Mouse (Mus musculus) fibroblast of lung, adult 2 months (primary cell): Measurements from ENCODE around the gene Rcn3.

Experiments
- DNase-seq: peaks from one replicate; pipeline ENCODE4 v3.0.0-alpha.2; 2011; ENCODE audit warnings: low read depth

Gene Rcn3

GRCm38 (mm10) chr7:45072230-45072629 lies 19.8 kb downstream of the Rcn3 start:
- no peak for DNase-seq

DNA sequence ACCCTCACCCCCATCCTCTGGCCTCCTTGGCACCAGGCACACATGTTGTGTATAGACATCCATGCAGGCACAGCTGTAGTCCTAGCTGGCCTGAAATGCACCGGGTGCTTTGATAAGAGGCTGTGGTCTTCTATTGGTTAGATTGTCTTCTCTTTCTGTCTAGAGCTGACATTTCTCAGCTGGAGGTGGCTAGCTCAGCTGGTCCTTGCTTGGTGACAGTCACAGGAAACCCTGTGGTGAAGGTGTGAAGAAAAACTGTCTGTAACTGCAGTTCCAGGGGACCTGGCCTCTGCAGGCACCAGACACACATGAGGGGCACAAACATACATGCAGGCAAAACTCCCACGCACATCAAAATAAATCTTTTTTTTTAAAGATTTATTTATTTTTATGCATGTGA lies 22.4 kb downstream of the Rcn3 start:
- DNase-seq = no peak

- peak; percentile 43 for DNase-seq
Measured at GRCm38 (mm10) chr7:45068000-45068318, 24.1 kb downstream of the Rcn3 start.

DNA sequence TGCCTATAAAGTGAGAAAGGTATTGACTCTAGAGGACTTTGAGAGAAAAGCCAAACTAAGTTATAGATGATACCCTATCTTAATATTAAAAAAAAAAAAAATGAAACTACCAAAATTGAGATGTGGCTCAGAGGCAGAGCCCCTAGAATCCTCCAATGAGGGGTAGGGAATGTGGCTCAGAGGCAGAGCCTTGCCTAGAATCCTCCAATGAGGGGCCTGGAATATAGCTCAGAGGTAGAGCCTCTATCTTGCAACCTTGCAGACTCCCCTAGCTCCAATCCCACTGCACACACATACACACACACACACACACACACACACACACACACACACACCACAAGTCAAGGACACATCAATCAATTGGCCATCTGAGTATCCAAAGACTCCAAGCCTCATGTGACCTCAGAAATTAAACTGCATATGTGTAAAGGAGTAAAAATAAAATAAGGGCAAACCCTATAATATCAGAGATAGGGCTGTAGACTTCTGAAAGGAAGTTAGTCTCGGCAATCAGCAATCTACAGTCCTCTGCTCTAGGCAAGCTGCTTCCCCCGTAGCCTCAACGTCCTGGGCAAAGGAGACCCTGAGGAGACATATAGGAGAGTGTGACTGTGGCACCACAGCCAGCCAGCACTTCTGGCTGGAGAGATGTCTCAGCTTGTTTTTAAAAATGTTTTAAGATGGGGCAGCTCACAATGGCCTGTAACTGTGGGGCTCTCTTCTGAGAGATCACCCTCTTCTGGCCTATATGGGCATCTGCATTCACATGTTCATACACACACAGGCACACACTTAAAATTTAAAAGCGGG lies 24.6 kb downstream of the Rcn3 start:
- no peak for DNase-seq

DNA sequence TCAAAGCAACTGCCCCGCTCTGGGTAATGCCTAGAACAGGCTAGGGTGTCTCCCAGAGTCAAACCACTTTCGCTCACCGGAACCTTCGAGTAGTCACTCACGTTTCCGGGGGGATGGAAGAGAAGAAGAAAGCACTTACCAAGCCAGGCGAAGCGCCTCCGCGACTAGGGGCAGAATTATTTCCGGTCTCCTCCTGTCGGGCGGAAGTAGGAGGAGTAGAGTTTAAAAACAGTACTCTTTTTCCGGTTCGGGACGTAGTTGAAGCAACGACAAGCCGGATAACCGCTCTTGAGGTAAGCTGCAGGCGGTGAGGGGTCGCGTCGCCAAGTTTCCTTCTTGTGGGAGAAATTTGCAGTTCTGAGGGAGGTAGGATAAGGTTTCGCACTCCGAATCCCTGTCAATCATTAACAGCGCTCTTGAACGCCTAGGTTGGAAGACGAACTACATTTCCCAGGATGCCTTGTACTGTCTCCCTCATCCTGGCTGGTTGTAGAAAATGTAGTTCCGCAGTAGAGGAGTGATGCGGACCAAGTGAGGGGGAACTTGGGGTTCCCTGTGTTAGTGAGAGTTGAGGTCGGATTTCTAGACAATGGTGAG lies 29.7 kb downstream of the Rcn3 start, which contains the start of the genes Nosip and Prrg2:
Gene Nosip (plus strand): TSS at position 191 of the 597 bp plus-strand sequence.
Gene Prrg2 (minus strand): TSS at position 439 of the 597 bp plus-strand sequence.
- DNase-seq = peak; percentile 96

GRCm38 (mm10) chr7:45061532-45062075 lies 30.4 kb downstream of the Rcn3 start:
- no peak for DNase-seq

DNA sequence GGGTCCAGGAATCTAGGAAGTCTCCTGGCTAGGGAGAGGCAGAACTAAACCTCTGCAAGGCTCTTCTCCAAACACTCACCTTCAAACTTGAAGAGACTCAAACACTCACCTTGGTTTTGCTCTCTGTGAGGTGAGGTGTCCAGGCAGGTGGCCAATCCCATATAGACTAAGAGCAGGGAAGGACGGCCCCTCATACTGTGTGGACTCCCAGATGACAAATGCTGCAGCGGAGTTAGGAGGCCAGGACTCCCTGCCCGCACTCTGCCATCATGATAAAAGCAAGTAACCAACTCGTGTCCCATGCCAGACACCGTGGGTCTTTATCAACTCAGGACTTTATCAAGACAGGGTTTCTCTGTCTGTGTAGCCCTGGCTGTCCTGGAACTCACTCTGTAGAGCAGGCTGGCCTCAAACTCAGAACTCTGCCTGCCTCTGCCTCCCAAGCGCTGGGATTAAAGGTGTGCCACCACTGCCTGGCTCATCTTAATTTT lies 31.3 kb downstream of the Rcn3 start:
- DNase-seq = no peak

DNA sequence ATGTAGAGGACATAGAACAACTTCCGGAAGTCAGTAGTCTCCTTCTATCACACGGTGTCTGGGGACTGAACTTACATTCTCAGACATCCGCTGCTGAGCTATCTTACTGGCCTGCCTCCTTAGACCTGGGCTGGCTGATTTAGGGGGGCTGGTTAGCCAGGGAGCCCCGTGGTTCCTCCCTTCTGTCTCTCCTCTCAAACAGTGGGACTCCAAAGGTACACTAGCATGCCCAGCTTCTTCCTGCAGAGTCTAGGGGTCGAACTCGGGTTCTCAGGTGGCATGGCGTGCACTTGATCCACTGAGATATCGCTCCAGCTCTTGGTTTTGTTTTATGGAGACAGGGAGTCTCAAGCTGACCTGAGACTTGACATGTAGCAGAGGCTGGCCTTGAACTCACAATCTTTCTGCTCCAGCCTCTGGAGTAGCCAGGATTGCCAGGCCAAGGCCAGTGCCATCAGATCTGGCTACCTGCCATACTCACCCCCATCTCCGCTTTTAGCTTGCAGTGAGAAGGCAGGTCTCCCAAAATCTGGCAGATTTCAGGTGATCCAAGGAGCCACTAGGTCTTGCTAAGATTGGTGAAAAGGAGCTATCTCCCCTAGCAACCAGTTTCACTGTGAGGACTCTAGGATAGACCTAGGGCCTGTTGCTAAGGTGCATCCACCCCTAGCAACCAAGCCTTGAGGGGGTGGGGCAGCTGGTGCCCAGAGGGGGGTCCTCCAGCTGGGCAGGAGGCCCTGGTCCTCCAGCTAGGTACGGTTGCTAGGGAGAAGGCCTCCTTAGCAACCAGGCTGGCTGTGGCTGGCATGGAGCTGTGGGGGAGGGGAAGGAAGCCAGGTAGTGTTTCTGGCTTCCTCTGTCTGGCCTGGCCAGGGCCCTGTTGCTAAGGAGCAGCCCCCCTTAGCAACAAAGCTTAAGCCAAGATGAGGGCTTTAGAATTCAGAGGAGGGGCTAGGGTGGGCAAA lies 33.1 kb downstream of the Rcn3 start:
- DNase-seq = no peak

DNA sequence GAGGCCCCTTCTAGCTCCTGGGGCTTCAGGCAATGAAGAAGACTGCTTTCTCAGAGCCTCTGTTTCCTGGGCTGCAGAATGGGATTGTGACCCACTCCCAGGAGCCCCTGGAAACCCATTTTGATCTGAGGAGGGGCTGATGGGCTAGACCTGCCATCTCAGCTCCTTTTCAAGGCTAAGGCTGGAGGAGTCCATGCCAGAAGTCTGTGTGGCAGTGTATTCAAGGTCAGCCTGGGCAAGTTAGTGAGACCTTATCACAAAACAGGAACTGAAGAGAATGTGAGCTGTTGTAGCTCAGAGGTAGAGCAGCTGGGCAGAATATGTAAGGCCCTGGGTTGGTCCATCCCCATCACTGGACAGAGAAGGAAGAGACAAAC lies 35.1 kb downstream of the Rcn3 start:
- no peak for DNase-seq

- no peak for DNase-seq
Measured at GRCm38 (mm10) chr7:45056329-45056971, 35.6 kb downstream of the Rcn3 start.

- DNase-seq = peak; percentile 96
Measured at GRCm38 (mm10) chr7:45053931-45054510, 38.0 kb downstream of the Rcn3 start.

DNA sequence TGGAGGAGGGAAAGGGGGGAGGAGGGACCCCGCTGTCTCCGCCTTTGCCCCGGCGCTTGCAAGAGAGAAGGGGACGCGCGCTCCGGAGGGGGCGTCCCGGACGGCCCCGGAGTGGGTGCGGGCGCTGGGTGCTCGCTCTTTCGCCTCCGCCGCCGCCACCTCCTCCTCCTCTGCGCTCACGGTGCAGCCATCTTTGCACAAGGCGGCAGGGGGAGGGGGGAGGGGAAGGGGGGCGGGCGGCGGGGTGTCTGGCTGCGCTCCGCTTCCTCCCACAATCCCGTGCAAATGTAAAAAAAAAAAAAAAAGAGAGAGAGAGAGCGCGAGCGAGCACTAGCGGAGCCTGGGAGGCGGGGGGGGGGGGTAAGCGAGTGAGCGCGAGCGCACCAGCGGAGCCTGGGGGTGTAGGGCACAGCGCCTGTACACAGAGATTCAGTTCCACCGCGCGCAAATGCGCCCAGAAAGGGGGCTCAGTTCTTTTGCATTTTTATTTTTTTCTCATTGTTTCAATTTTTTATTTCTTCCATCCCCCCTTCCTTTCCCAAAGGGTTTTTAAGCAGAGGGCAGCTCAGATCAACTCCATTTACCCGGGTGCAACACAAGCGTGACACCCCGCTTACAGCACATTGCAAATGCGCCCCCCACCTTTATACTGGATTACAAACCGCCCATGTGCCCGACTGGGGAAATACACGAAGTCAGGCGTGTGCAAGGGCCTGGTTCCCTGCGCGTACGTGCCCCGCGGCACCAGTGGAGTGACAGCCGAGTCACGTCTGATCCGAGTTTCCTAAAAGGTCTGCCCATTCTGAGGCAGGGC lies 38.7 kb downstream of the Rcn3 start:
- no peak for DNase-seq

- no peak for DNase-seq
Measured at GRCm38 (mm10) chr7:45052862-45053116, 39.2 kb downstream of the Rcn3 start, which contains the start of gene Prr12. Prr12 (minus strand) TSS chr7:45052881.

DNA sequence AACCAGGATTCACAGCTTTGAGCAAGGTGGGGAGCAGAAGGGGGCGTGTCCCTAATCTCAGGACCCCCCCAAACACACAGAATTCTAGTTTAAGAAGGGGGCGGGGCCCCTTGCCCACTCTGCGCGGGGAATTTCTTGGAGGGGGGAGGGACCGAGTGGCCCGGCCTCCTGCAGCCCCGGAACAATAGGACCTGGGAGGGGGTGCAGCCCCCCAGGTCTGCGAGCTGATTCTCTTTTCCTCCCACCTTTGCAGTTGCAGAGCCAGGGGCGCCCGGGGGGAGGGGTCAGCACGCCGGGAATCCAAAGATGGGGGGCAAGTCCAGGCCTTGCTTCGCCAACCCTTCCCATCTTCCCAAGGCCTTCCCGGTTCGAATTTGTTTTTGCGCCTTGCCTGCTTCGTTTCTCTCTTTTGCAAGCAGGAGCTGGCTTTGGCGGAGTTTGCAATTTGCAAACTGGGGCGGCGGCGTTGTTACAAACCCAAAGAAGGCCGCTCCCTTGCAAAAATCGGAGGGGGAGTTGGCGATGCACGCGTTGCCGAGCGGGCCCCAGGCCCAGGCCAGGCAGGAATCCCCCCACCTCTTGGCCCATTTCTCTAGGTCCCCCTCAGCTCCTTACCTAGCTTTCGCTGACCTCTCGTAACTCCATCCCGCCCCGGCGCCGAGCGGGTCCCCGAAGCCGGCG lies 39.7 kb downstream of the Rcn3 start:
- no peak for DNase-seq

DNA sequence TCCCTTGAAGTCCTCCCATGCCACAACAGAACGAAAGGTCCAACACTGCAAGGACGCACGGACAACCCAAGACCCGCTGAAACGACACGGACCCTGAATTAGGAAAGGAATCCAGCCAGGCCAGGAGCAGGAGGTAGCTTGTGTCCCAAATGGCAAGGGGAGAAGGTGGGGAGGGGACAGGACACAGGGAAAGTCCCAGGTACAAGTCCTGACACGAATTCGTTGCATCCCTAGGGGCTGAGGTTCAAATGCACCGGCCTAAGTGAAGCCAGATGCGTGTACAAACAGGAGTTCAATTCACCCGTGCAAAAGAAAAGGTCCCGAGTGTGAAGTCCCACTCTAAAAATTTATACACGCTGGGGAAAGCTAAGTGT lies 40.4 kb downstream of the Rcn3 start:
- DNase-seq = no peak

DNA sequence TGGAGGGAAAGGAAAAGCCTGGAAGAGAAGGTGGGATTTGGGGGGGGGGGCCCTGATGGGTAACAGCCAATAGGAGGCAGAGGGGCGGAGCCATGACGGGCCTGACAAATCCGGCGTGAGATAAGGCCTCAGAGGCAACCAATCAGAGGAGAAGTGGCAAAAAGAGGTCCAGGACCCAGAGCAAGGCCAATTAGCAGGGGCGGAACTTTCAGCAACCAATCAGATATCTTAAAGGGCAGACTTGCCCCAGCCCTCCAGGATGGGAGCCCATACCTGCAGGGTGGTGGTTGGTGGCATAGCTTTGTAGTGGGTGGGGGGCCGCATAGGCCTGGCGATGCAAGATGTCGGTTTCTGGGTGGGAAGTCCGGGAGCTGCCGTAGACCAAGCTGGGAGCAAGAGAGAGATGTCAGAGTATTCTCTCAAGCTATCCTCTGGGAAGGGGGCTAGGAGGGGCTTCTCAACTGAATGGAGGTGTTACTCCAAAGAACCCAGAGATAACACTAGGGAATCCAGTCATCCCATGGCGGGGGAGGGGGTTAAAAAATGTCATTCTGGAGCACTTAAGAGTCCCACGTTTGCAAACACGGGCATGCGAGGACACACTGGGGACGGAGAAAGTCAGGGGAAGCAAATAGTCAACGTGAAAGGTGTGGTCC lies 40.9 kb downstream of the Rcn3 start:
- DNase-seq = peak; percentile 57

- DNase-seq = no peak
Measured at GRCm38 (mm10) chr7:45048923-45049657, 42.9 kb downstream of the Rcn3 start.

- no peak for DNase-seq
Measured at GRCm38 (mm10) chr7:45048001-45048890, 43.8 kb downstream of the Rcn3 start.
